Mouse (Mus musculus) heart, embryonic 13.5 days (tissue): ENCODE measurements at regions not wholly inside any gene's neighbourhood (a gene's known extent, or its start where the extent isn't known, plus 50 kb on each side); places are given as distances from the start of the nearest gene placed in this dataset.

Experiments
- ATAC-seq: fragments of 200-750 bp; cut with Nextera tagmentation; 2 replicates; pipeline ENCODE4 v1.8.0; 2017; ENCODE audit warnings: moderate TSS enrichment; ENCODE audit not compliant: insufficient number of reproducible peaks, low FRiP score, low TSS enrichment; ENCODE audit errors: extremely low read depth
- H3K27ac ChIP-seq: fragments of 300-500 bp; sonication (generic); replicated peaks from 2 replicates; pipeline ENCODE4 v1.5.1; 2015; ENCODE audit warnings: moderate library complexity, mild to moderate bottlenecking, inconsistent platforms
- H3K27me3 ChIP-seq: fragments of 300-500 bp; sonication (generic); replicated peaks from 2 replicates; pipeline ENCODE4 v1.6.1; 2015; ENCODE audit warnings: mild to moderate bottlenecking, inconsistent platforms
- H3K36me3 ChIP-seq: fragments of 300-500 bp; sonication (generic); 2 replicates; pipeline ENCODE4 v1.6.1; 2015; ENCODE audit warnings: mild to moderate bottlenecking, inconsistent platforms
- H3K4me1 ChIP-seq: fragments of 300-500 bp; sonication (generic); 2 replicates; pipeline ENCODE4 v1.6.1; 2015; ENCODE audit warnings: inconsistent platforms
- H3K4me2 ChIP-seq: fragments of 300-500 bp; sonication (generic); 2 replicates; pipeline ENCODE4 v1.6.1; 2015; ENCODE audit warnings: inconsistent platforms, mild to moderate bottlenecking, moderate library complexity
- H3K4me3 ChIP-seq: fragments of 300-500 bp; sonication (generic); 2 replicates; pipeline ENCODE4 v1.5.1; 2015; ENCODE audit warnings: moderate library complexity, mild to moderate bottlenecking, inconsistent platforms
- H3K9ac ChIP-seq: fragments of 300-500 bp; sonication (generic); 2 replicates; pipeline ENCODE4 v1.6.1; 2015; ENCODE audit warnings: inconsistent platforms, mild to moderate bottlenecking, moderate library complexity
- H3K9me3 ChIP-seq: fragments of 300-500 bp; sonication (generic); 2 replicates; pipeline ENCODE4 v1.6.1; 2016; ENCODE audit warnings: inconsistent platforms
- WGBS: fragments of 180-500 bp; shearing (Covaris S2); methylation state at CpG from one replicate; pipeline ENCODE4 v1.1.7; 2015; ENCODE audit warnings: mixed read lengths; 5-methylcytosine and 5-hydroxymethylcytosine counted together

GRCm38 (mm10) chr17:51620528-51620927, 212.6 kb downstream of the Satb1 start:
- Histone ChIP-seq H3K36me3 (no peaks in the 10 kb centered on the region), H3K4me1 (no peaks in the 10 kb centered on the region), H3K4me3 (no peak overlapping the region), H3K27me3 (no peaks in the 10 kb centered on the region), H3K9ac (no peak overlapping the region), H3K9me3 (no peaks in the 10 kb centered on the region), H3K4me2 (no peak overlapping the region), H3K27ac (no peak overlapping the region)
- WGBS, result 64% methylated on average over 3 of the region's 3 CpGs
- ATAC-seq, result no peak

GRCm38 (mm10) chr17:51585263-51585662, 247.8 kb downstream of the Satb1 start:
- H3K9ac ChIP-seq, result no peak overlapping the region
- 62% methylated on average over 1 of the region's 1 CpGs for WGBS
- no peak for ATAC-seq
- H3K4me3 ChIP-seq, result no peak overlapping the region
- H3K4me1 ChIP-seq, result no peaks in the 10 kb centered on the region
- no peak overlapping the region for H3K27ac ChIP-seq
- H3K9me3 ChIP-seq, result no peaks in the 10 kb centered on the region
- H3K4me2 ChIP-seq, result no peak overlapping the region
- no peaks in the 10 kb centered on the region for H3K27me3 ChIP-seq
- H3K36me3 ChIP-seq, result no peaks in the 10 kb centered on the region

- no peaks in the 10 kb centered on the region for H3K4me1 ChIP-seq
- no peak overlapping the region for H3K27ac ChIP-seq
- H3K4me2 ChIP-seq, result no peak overlapping the region
- H3K36me3 ChIP-seq, result no peaks in the 10 kb centered on the region
- ATAC-seq, result no peak
- H3K4me3 ChIP-seq, result no peak overlapping the region
- no peak overlapping the region for H3K9ac ChIP-seq
- no peaks in the 10 kb centered on the region for H3K9me3 ChIP-seq
- no peaks in the 10 kb centered on the region for H3K27me3 ChIP-seq
- 79% methylated on average over 19 of the region's 19 CpGs for WGBS
Measured at GRCm38 (mm10) chr17:51583984-51584880, 248.9 kb downstream of the Satb1 start.

GRCm38 (mm10) chr17:51583277-51583676, 249.8 kb downstream of the Satb1 start:
- 64% methylated on average over 15 of the region's 15 CpGs for WGBS
- no peak overlapping the region for H3K4me3 ChIP-seq

GRCm38 (mm10) chr17:51555854-51556253, 277.2 kb downstream of the Satb1 start:
- no peaks in the 10 kb centered on the region for H3K9me3 ChIP-seq
- WGBS, result 71% methylated on average over 3 of the region's 3 CpGs
- no peak overlapping the region for H3K27ac ChIP-seq
- H3K4me2 ChIP-seq, result no peak overlapping the region
- no peaks in the 10 kb centered on the region for H3K27me3 ChIP-seq
- H3K4me1 ChIP-seq, result no peaks in the 10 kb centered on the region
- no peak overlapping the region for H3K4me3 ChIP-seq
- no peak overlapping the region for H3K9ac ChIP-seq
- no peak for ATAC-seq
- no peaks in the 10 kb centered on the region for H3K36me3 ChIP-seq

More at GRCm38 (mm10) chr17:51583277-51583676, 249.8 kb downstream of the Satb1 start:
- H3K27me3 ChIP-seq, result no peaks in the 10 kb centered on the region
- no peaks in the 10 kb centered on the region for H3K4me1 ChIP-seq
- H3K9me3 ChIP-seq, result no peaks in the 10 kb centered on the region
- H3K4me2 ChIP-seq, result no peak overlapping the region
- no peaks in the 10 kb centered on the region for H3K36me3 ChIP-seq
- H3K9ac ChIP-seq, result no peak overlapping the region
- no peak for ATAC-seq
- H3K27ac ChIP-seq, result no peak overlapping the region

GRCm38 (mm10) chr17:51554446-51554845, 278.6 kb downstream of the Satb1 start:
- no peak overlapping the region for H3K9ac ChIP-seq
- H3K27ac ChIP-seq, result no peak overlapping the region
- no peak overlapping the region for H3K4me2 ChIP-seq
- H3K4me3 ChIP-seq, result no peak overlapping the region
- H3K9me3 ChIP-seq, result no peaks in the 10 kb centered on the region
- no peak for ATAC-seq
- H3K4me1 ChIP-seq, result no peaks in the 10 kb centered on the region
- no peaks in the 10 kb centered on the region for H3K36me3 ChIP-seq
- WGBS, result 41% methylated on average over 2 of the region's 2 CpGs
- no peaks in the 10 kb centered on the region for H3K27me3 ChIP-seq

- no peak overlapping the region for H3K4me3 ChIP-seq
- no peak overlapping the region for H3K27ac ChIP-seq
- no peaks in the 10 kb centered on the region for H3K36me3 ChIP-seq
- H3K4me2 ChIP-seq, result no peak overlapping the region
- 72% methylated on average over 5 of the region's 5 CpGs for WGBS
- H3K27me3 ChIP-seq, result no peaks in the 10 kb centered on the region
- H3K9ac ChIP-seq, result no peak overlapping the region
- no peaks in the 10 kb centered on the region for H3K4me1 ChIP-seq
- H3K9me3 ChIP-seq, result no peaks in the 10 kb centered on the region
- ATAC-seq, result no peak; the same call in 1 of the 2 replicates
Measured at GRCm38 (mm10) chr17:51552277-51553015, 280.6 kb downstream of the Satb1 start.

- WGBS, result 24% methylated on average over 3 of the region's 3 CpGs
- H3K27me3 ChIP-seq, result no peaks in the 10 kb centered on the region
- H3K9me3 ChIP-seq, result no peaks in the 10 kb centered on the region
- H3K4me2 ChIP-seq, result no peak overlapping the region
- no peak for ATAC-seq
- H3K27ac ChIP-seq, result no peak overlapping the region
- 0 out of 2 replicates have a peak, but pooled peaks cover 2% of the 10 kb centered on the region for H3K4me1 ChIP-seq
- H3K36me3 ChIP-seq, result no peaks in the 10 kb centered on the region
- H3K9ac ChIP-seq, result no peak overlapping the region
- H3K4me3 ChIP-seq, result no peak overlapping the region
Measured at GRCm38 (mm10) chr17:51546999-51547398, 286.1 kb downstream of the Satb1 start.

GRCm38 (mm10) chr17:51542544-51542943, 290.5 kb downstream of the Satb1 start:
- H3K27ac ChIP-seq, result no peak overlapping the region
- no peak overlapping the region for H3K4me2 ChIP-seq
- no peak overlapping the region for H3K4me3 ChIP-seq
- H3K27me3 ChIP-seq, result no peaks in the 10 kb centered on the region
- H3K4me1 ChIP-seq, result 0 out of 2 replicates have a peak, but pooled peaks cover 2% of the 10 kb centered on the region
- no peak overlapping the region for H3K9ac ChIP-seq
- 55% methylated on average over 2 of the region's 2 CpGs for WGBS
- H3K9me3 ChIP-seq, result no peaks in the 10 kb centered on the region
- ATAC-seq, result no peak
- H3K36me3 ChIP-seq, result no peaks in the 10 kb centered on the region

- Histone ChIP-seq H3K9me3 (no peaks in the 10 kb centered on the region), H3K27ac (no peak overlapping the region), H3K4me2 (peak overlapping the region; percentile 49), H3K36me3 (no peaks in the 10 kb centered on the region), H3K9ac (no peak overlapping the region), H3K4me3 (no peak overlapping the region), H3K27me3 (no peaks in the 10 kb centered on the region), H3K4me1 (no peaks in the 10 kb centered on the region)
- WGBS, result 35% methylated on average over 10 of the region's 10 CpGs
- no peak for ATAC-seq
Measured at GRCm38 (mm10) chr17:51534678-51535077, 298.4 kb downstream of the Satb1 start.

GRCm38 (mm10) chr17:51534270-51534669, 298.8 kb downstream of the Satb1 start:
- no peaks in the 10 kb centered on the region for H3K4me1 ChIP-seq
- H3K9ac ChIP-seq, result no peak overlapping the region
- 41% methylated on average over 14 of the region's 14 CpGs for WGBS
- no peak for ATAC-seq
- no peak overlapping the region for H3K4me3 ChIP-seq
- H3K9me3 ChIP-seq, result no peaks in the 10 kb centered on the region
- no peak overlapping the region for H3K27ac ChIP-seq
- H3K4me2 ChIP-seq, result peak overlapping the region; percentile 49
- no peaks in the 10 kb centered on the region for H3K27me3 ChIP-seq
- H3K36me3 ChIP-seq, result no peaks in the 10 kb centered on the region
